Mouse (Mus musculus) G1E (cell line): ENCODE data around the gene Cry2. TPM values are rescaled to one million over a fixed set of nuclear protein-coding genes. Genes with fewer than 3 reads are reported as not detected.

ENCODE experiments used
- ATAC-seq: 2 replicates; pipeline ENCODE4 v1.8.0; 2016; ENCODE audit warnings: mild to moderate bottlenecking; ENCODE audit not compliant: insufficient number of reproducible peaks, poor library complexity, low FRiP score, severe bottlenecking; ENCODE audit errors: extremely low read depth
- DNase-seq: peaks from one replicate; pipeline ENCODE4 v3.0.0; 2012; ENCODE audit warnings: low spot score
- H3K27me3 ChIP-seq: 2 replicates; pipeline ENCODE4 v1.6.1; 2012; ENCODE audit warnings: mild to moderate bottlenecking, low read length, inconsistent platforms; ENCODE audit not compliant: insufficient read depth
- H3K36me3 ChIP-seq: replicated peaks from 2 replicates; pipeline ENCODE3; 2012; ENCODE audit warnings: mild to moderate bottlenecking, inconsistent platforms
- H3K4me1 ChIP-seq: 2 replicates; pipeline ENCODE4 v1.6.1; 2012; ENCODE audit warnings: low read depth, low read length, inconsistent platforms, mixed read lengths; ENCODE audit not compliant: insufficient read depth
- H3K4me3 ChIP-seq: 2 replicates; pipeline ENCODE4 v1.5.1; 2012; ENCODE audit warnings: low read depth, mild to moderate bottlenecking, inconsistent platforms, low read length, moderate library complexity, mixed read lengths
- H3K9me3 ChIP-seq: replicated peaks from 2 replicates; pipeline ENCODE4 v1.6.1; 2012; ENCODE audit warnings: inconsistent platforms
- CTCF ChIP-seq: IDR thresholded peaks from 2 replicates; pipeline ENCODE4 v1.5.1; 2012; ENCODE audit warnings: low read depth, low read length, inconsistent platforms, mixed read lengths
- GATA1 ChIP-seq: IDR thresholded peaks from 2 replicates; pipeline ENCODE4 v1.6.1; 2012; ENCODE audit warnings: borderline replicate concordance, low read length, inconsistent platforms, mixed read lengths
- GATA2 ChIP-seq: IDR thresholded peaks from 2 replicates; pipeline ENCODE4 v1.6.1; 2012; ENCODE audit warnings: low read depth, low read length, inconsistent platforms, borderline replicate concordance
- POLR2AphosphoS5 ChIP-seq: IDR thresholded peaks from 2 replicates; pipeline ENCODE4 v1.6.1; 2012; ENCODE audit warnings: low read depth, low read length, inconsistent platforms; ENCODE audit not compliant: insufficient replicate concordance
- TAL1 ChIP-seq: conservative IDR thresholded peaks from 2 replicates; pipeline ENCODE4 v1.6.1; 2012; ENCODE audit warnings: low read depth, low read length, inconsistent platforms, mixed read lengths
- polyA plus RNA-seq: library from polyadenylated mRNA; stranded (reverse); fragments of >175 nt; gene quantifications from 2 replicates; pipeline ENCODE4 v1.2.3, GENCODE M21; 2012
- total RNA-seq, 2 experiments: library from RNA; stranded (forward) in 1 of 2; stranded (reverse) in 1 of 2; fragments of 200-1000 nt in 1 of 2; fragments of >200 nt in 1 of 2; fragmentation: Nextera tagmentation in 1 of 2; gene quantifications; 2 replicates each; pipeline ENCODE4 v1.2.3; 2014 to 2017

The Cry2 gene
- total and polyA plus RNA-seq, 3 experiments: 13.3 to 30.6 (median 18.0) TPM

- H3K36me3 ChIP-seq: peaks cover 39% of the 10 kb centered on the region
- peaks cover 42% of the 10 kb centered on the region for H3K4me1 ChIP-seq
- H3K27me3 ChIP-seq: peaks cover 31% of the 10 kb centered on the region
- peak; percentile 100 for DNase-seq
- H3K9me3 ChIP-seq: no peaks in the 10 kb centered on the region
- peak overlapping the region; percentile 93 for H3K4me3 ChIP-seq
- no peak for TF ChIP-seq CTCF
- TF ChIP-seq GATA2: no peak
- TF ChIP-seq TAL1: no peak
- no peak for TF ChIP-seq GATA1
- no peak for TF ChIP-seq POLR2AphosphoS5
- peak; percentile 99 for ATAC-seq
Measured at GRCm38 (mm10) chr2:92375099-92375623, 58.7 kb downstream of the Cry2 start.

- Histone ChIP-seq H3K4me1 (peaks cover 42% of the 10 kb centered on the region), H3K9me3 (no peaks in the 10 kb centered on the region), H3K27me3 (peaks cover 36% of the 10 kb centered on the region), H3K4me3 (peak within 1 kb of the TSS; percentile 93), H3K36me3 (peaks cover 33% of the 10 kb centered on the region)
- ATAC-seq (no peak), DNase-seq (peak; percentile 86)
- TF ChIP-seq TAL1 (no peak), CTCF (no peak), GATA1 (no peak), GATA2 (no peak), POLR2AphosphoS5 (no peak)
Measured at GRCm38 (mm10) chr2:92374514-92374913, 59.3 kb downstream of the Cry2 start, which contains the start of the genes Pex16 and Large2. Gene Pex16, plus strand, starts transcription at chr2:92374676. Gene Large2, minus strand, starts transcription at chr2:92374869.

GRCm38 (mm10) chr2:92373437-92373813 is 60.4 kb downstream of the Cry2 start:
- peaks cover 45% of the 10 kb centered on the region for H3K27me3 ChIP-seq
- TF ChIP-seq TAL1 (no peak), CTCF (no peak), GATA2 (no peak), GATA1 (no peak), POLR2AphosphoS5 (no peak)
- H3K36me3 ChIP-seq: peaks cover 22% of the 10 kb centered on the region
- H3K9me3 ChIP-seq: no peaks in the 10 kb centered on the region
- ATAC-seq: no peak
- DNase-seq: no peak
- no peak overlapping the region for H3K4me3 ChIP-seq
- H3K4me1 ChIP-seq: peaks cover 42% of the 10 kb centered on the region

- peaks cover 42% of the 10 kb centered on the region for H3K4me1 ChIP-seq
- TF ChIP-seq CTCF (no peak), POLR2AphosphoS5 (no peak), TAL1 (no peak), GATA1 (no peak), GATA2 (no peak)
- no peaks in the 10 kb centered on the region for H3K9me3 ChIP-seq
- peaks cover 47% of the 10 kb centered on the region for H3K27me3 ChIP-seq
- H3K36me3 ChIP-seq: peaks cover 16% of the 10 kb centered on the region
- ATAC-seq (no peak), DNase-seq (no peak)
- no peak overlapping the region for H3K4me3 ChIP-seq
Measured at GRCm38 (mm10) chr2:92372767-92373436, 60.9 kb downstream of the Cry2 start.

- Histone ChIP-seq H3K36me3 (peaks cover 9% of the 10 kb centered on the region), H3K9me3 (no peaks in the 10 kb centered on the region), H3K4me3 (no peak overlapping the region), H3K27me3 (peaks cover 53% of the 10 kb centered on the region), H3K4me1 (peaks cover 42% of the 10 kb centered on the region)
- ATAC-seq (no peak), DNase-seq (no peak)
- TF ChIP-seq GATA2 (no peak), GATA1 (no peak), TAL1 (no peak), CTCF (no peak), POLR2AphosphoS5 (no peak)
Measured at GRCm38 (mm10) chr2:92371971-92372690, 61.7 kb downstream of the Cry2 start.

GRCm38 (mm10) chr2:92370821-92371805 is 62.7 kb downstream of the Cry2 start:
- H3K27me3 ChIP-seq: peaks cover 61% of the 10 kb centered on the region
- peak overlapping the region; percentile 11; the same call in 1 of the 2 replicates for H3K4me3 ChIP-seq
- TF ChIP-seq GATA2: no peak
- no peak for TF ChIP-seq POLR2AphosphoS5
- TF ChIP-seq CTCF: no peak
- no peak for TF ChIP-seq TAL1
- no peak for TF ChIP-seq GATA1
- H3K36me3 ChIP-seq: no peaks in the 10 kb centered on the region
- ATAC-seq (no peak), DNase-seq (no peak)
- H3K9me3 ChIP-seq: no peaks in the 10 kb centered on the region
- peaks cover 33% of the 10 kb centered on the region for H3K4me1 ChIP-seq
